Mouse (Mus musculus): Measurements from ENCODE around the gene Mcm5. TPM values are rescaled to one million over a fixed set of nuclear protein-coding genes. Genes with fewer than 3 reads are reported as not detected.

Mcm5 gene
- polyA plus RNA-seq, 1 experiment from 2014 or later = 132 TPM

GRCm38 (mm10) chr8:75108527-75109235, 688 bp upstream of the Mcm5 start:
- peak overlapping the region; percentile 78 for H3K4me3 ChIP-seq
- H3K4me2 ChIP-seq = peak overlapping the region; percentile 78
- WGBS = under 1% methylated on average over 9 of the region's 9 CpGs
- H3K4me1 ChIP-seq = peaks cover 27% of the 10 kb centered on the region
- peak overlapping the region; percentile 69 for H3K9ac ChIP-seq
- no peaks in the 10 kb centered on the region for H3K9me3 ChIP-seq (replicated peaks)
- peak; percentile 82 for ATAC-seq
- H3K27ac ChIP-seq = peak overlapping the region; percentile 79
- no peaks in the 10 kb centered on the region for H3K27me3 ChIP-seq
- peaks cover 27% of the 10 kb centered on the region for H3K36me3 ChIP-seq (ENCODE audit: poor library complexity, severe bottlenecking)

- Histone ChIP-seq H3K36me3 (ENCODE audit: poor library complexity, severe bottlenecking) (peaks cover 41% of the 10 kb centered on the region), H3K27ac (no peak overlapping the region), H3K4me3 (peak overlapping the region; percentile 78), H3K9ac (peak overlapping the region; percentile 77), H3K4me1 (peaks cover 27% of the 10 kb centered on the region), H3K9me3 (replicated peaks) (no peaks in the 10 kb centered on the region), H3K27me3 (no peaks in the 10 kb centered on the region), H3K4me2 (peak overlapping the region; percentile 78)
- no peak for ATAC-seq
- 17% methylated on average over 13 of the region's 13 CpGs for WGBS
Observed at GRCm38 (mm10) chr8:75110093-75110492, 724 bp downstream of the Mcm5 start.

GRCm38 (mm10) chr8:75118505-75118904, 9.1 kb downstream of the Mcm5 start:
- H3K4me3 ChIP-seq = no peak overlapping the region
- H3K36me3 ChIP-seq (ENCODE audit: poor library complexity, severe bottlenecking) = peaks cover 99% of the 10 kb centered on the region
- H3K9ac ChIP-seq = no peak overlapping the region
- 90% methylated on average over 1 of the region's 1 CpGs for WGBS
- H3K9me3 ChIP-seq (replicated peaks) = no peaks in the 10 kb centered on the region
- no peak for ATAC-seq
- no peak overlapping the region for H3K4me2 ChIP-seq
- H3K27ac ChIP-seq = no peak overlapping the region
- no peaks in the 10 kb centered on the region for H3K27me3 ChIP-seq
- H3K4me1 ChIP-seq = no peaks in the 10 kb centered on the region

- Histone ChIP-seq H3K27ac (no peak overlapping the region), H3K36me3 (ENCODE audit: poor library complexity, severe bottlenecking) (peaks cover 99% of the 10 kb centered on the region), H3K4me3 (no peak overlapping the region), H3K4me1 (no peaks in the 10 kb centered on the region), H3K4me2 (no peak overlapping the region), H3K27me3 (no peaks in the 10 kb centered on the region), H3K9me3 (replicated peaks) (no peaks in the 10 kb centered on the region), H3K9ac (no peak overlapping the region)
- WGBS = 93% methylated on average over 2 of the region's 2 CpGs
- no peak for ATAC-seq
Observed at GRCm38 (mm10) chr8:75119287-75119686, 9.9 kb downstream of the Mcm5 start.

- ATAC-seq = no peak
- Histone ChIP-seq H3K27me3 (no peaks in the 10 kb centered on the region), H3K9me3 (replicated peaks) (no peaks in the 10 kb centered on the region), H3K4me3 (no peak overlapping the region), H3K36me3 (ENCODE audit: poor library complexity, severe bottlenecking) (peaks cover 99% of the 10 kb centered on the region), H3K4me1 (no peaks in the 10 kb centered on the region), H3K4me2 (no peak overlapping the region), H3K27ac (no peak overlapping the region), H3K9ac (no peak overlapping the region)
- WGBS = 94% methylated on average over 2 of the region's 2 CpGs
Observed at GRCm38 (mm10) chr8:75119747-75120146, 10.4 kb downstream of the Mcm5 start.

- 93% methylated on average over 1 of the region's 1 CpGs for WGBS
- no peak for ATAC-seq
Observed at GRCm38 (mm10) chr8:75127406-75127805, 18.0 kb downstream of the Mcm5 start.

GRCm38 (mm10) chr8:75132485-75132884, 23.1 kb downstream of the Mcm5 start:
- WGBS = 15% methylated on average over 3 of the region's 3 CpGs
- H3K9ac ChIP-seq = no peak overlapping the region

More at GRCm38 (mm10) chr8:75127406-75127805, 18.0 kb downstream of the Mcm5 start:
- Histone ChIP-seq H3K36me3 (ENCODE audit: poor library complexity, severe bottlenecking) (peaks cover 73% of the 10 kb centered on the region), H3K4me2 (no peak overlapping the region), H3K4me3 (no peak overlapping the region), H3K27me3 (no peaks in the 10 kb centered on the region), H3K27ac (no peak overlapping the region), H3K9me3 (replicated peaks) (no peaks in the 10 kb centered on the region), H3K4me1 (no peaks in the 10 kb centered on the region), H3K9ac (no peak overlapping the region)

GRCm38 (mm10) chr8:75133399-75133798, 24.0 kb downstream of the Mcm5 start:
- no peaks in the 10 kb centered on the region for H3K27me3 ChIP-seq
- H3K4me3 ChIP-seq = no peak overlapping the region
- ATAC-seq = no peak
- no peak overlapping the region for H3K9ac ChIP-seq
- no peaks in the 10 kb centered on the region for H3K9me3 ChIP-seq (replicated peaks)
- 80% methylated on average over 2 of the region's 2 CpGs for WGBS
- H3K36me3 ChIP-seq (ENCODE audit: poor library complexity, severe bottlenecking) = peaks cover 17% of the 10 kb centered on the region
- H3K4me2 ChIP-seq = no peak overlapping the region
- no peak overlapping the region; the same call in 1 of the 2 replicates for H3K27ac ChIP-seq
- peaks cover 6% of the 10 kb centered on the region; the same call in 1 of the 2 replicates for H3K4me1 ChIP-seq

More at GRCm38 (mm10) chr8:75132485-75132884, 23.1 kb downstream of the Mcm5 start:
- no peaks in the 10 kb centered on the region for H3K9me3 ChIP-seq (replicated peaks)
- H3K36me3 ChIP-seq (ENCODE audit: poor library complexity, severe bottlenecking) = peaks cover 24% of the 10 kb centered on the region
- no peak overlapping the region for H3K4me2 ChIP-seq
- H3K4me1 ChIP-seq = peaks cover 6% of the 10 kb centered on the region; the same call in 1 of the 2 replicates
- ATAC-seq = no peak
- no peak overlapping the region for H3K4me3 ChIP-seq
- no peak overlapping the region for H3K27ac ChIP-seq
- no peaks in the 10 kb centered on the region for H3K27me3 ChIP-seq

GRCm38 (mm10) chr8:75134603-75135391, 25.4 kb downstream of the Mcm5 start:
- H3K4me2 ChIP-seq = no peak overlapping the region
- H3K27ac ChIP-seq = no peak overlapping the region
- H3K27me3 ChIP-seq = no peaks in the 10 kb centered on the region
- 70% methylated on average over 2 of the region's 2 CpGs for WGBS
- H3K9me3 ChIP-seq (replicated peaks) = no peaks in the 10 kb centered on the region
- peak; percentile 65; the same call in 1 of the 2 replicates for ATAC-seq
- 0 out of 2 replicates have a peak, but pooled peaks cover 6% of the 10 kb centered on the region for H3K36me3 ChIP-seq (ENCODE audit: poor library complexity, severe bottlenecking)
- H3K4me3 ChIP-seq = no peak overlapping the region
- H3K9ac ChIP-seq = no peak overlapping the region
- H3K4me1 ChIP-seq = peaks cover 6% of the 10 kb centered on the region; the same call in 1 of the 2 replicates

- ATAC-seq = no peak
- Histone ChIP-seq H3K4me3 (no peak overlapping the region), H3K4me1 (peaks cover 6% of the 10 kb centered on the region; the same call in 1 of the 2 replicates), H3K36me3 (ENCODE audit: poor library complexity, severe bottlenecking) (no peaks in the 10 kb centered on the region), H3K4me2 (no peak overlapping the region), H3K9me3 (replicated peaks) (no peaks in the 10 kb centered on the region), H3K27ac (no peak overlapping the region), H3K9ac (no peak overlapping the region), H3K27me3 (no peaks in the 10 kb centered on the region)
- WGBS = 65% methylated on average over 1 of the region's 1 CpGs
Observed at GRCm38 (mm10) chr8:75135756-75136155, 26.4 kb downstream of the Mcm5 start.

- no peak overlapping the region for H3K4me3 ChIP-seq
- H3K36me3 ChIP-seq (ENCODE audit: poor library complexity, severe bottlenecking) = no peaks in the 10 kb centered on the region
- H3K27me3 ChIP-seq = no peaks in the 10 kb centered on the region
- H3K9me3 ChIP-seq (replicated peaks) = no peaks in the 10 kb centered on the region
- H3K9ac ChIP-seq = no peak overlapping the region
- no peak overlapping the region for H3K4me2 ChIP-seq
- peaks cover 6% of the 10 kb centered on the region; the same call in 1 of the 2 replicates for H3K4me1 ChIP-seq
- 88% methylated on average over 2 of the region's 2 CpGs for WGBS
- ATAC-seq = no peak
- no peak overlapping the region for H3K27ac ChIP-seq
Observed at GRCm38 (mm10) chr8:75136256-75136655, 26.9 kb downstream of the Mcm5 start.

GRCm38 (mm10) chr8:75137536-75137935, 28.2 kb downstream of the Mcm5 start:
- peaks cover 6% of the 10 kb centered on the region; the same call in 1 of the 2 replicates for H3K4me1 ChIP-seq
- no peaks in the 10 kb centered on the region for H3K27me3 ChIP-seq
- no peaks in the 10 kb centered on the region for H3K36me3 ChIP-seq (ENCODE audit: poor library complexity, severe bottlenecking)
- no peak for ATAC-seq
- H3K27ac ChIP-seq = no peak overlapping the region
- no peaks in the 10 kb centered on the region for H3K9me3 ChIP-seq (replicated peaks)
- H3K4me3 ChIP-seq = no peak overlapping the region
- 61% methylated on average over 3 of the region's 3 CpGs for WGBS
- H3K4me2 ChIP-seq = no peak overlapping the region
- no peak overlapping the region for H3K9ac ChIP-seq
